Mouse (Mus musculus): ENCODE data around the gene Khdc1b. TPM values are rescaled to one million over a fixed set of nuclear protein-coding genes. Genes with fewer than 3 reads are reported as not detected.
"Not testable (repeated sequence)": the region's sequence is repeated elsewhere in the genome, so short reads cannot be mapped to it uniquely, and the experiment has no call there.

Gene Khdc1b
- total RNA-seq (2021): not detected

DNA sequence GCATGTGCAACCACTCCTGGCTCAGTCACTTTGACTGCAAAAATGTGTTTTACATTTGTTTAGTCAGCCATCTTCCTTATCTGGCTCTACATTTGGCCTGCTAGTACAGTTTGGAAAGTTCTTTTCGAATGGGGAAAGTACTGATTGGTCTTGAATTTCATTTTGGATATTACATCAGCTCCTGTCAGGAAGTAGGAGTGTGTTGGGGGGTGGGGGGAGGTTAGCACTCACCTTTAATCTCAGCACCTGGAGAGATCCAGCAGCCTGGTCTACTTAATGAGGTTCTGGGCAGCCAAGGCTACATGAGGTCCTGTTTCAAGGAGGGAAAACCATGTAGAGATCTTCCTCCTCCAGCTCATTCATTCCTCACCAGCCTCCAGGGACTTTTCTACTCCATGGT, at the start of gene Khdc1b:
Khdc1b (plus strand) TSS at position 301 of the 400 bp plus-strand sequence.
- DNase-seq (ENCODE audit: low spot score in 2 of 2): no peak
- intact Hi-C loops (cut with DNase I): no loop called here

- DNase-seq (ENCODE audit: low spot score in 2 of 2): no peak
- intact Hi-C loops (cut with DNase I): no loop called here
These were observed 47.5 kb upstream of the Khdc1b start for GRCm38 (mm10) chr1:21335836-21336235.

DNA sequence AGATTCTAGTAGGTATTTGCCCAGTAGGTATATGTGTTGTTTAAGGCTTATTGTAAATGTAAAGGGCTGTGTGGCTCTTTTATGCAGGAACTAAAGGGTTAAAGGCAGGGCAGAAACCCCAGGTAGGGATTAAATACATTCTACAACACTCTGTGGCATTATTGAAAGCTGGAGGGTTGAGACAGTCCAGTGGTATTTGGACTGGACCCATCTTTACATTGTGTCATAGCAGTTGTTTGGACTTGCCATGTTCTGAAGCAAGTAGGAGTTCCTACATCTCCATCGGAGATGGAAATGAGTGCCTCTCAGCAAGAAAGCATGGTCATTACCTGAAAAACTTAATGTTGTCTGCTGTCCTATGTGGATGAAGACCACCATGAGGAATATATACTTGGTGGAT, 42.6 kb upstream of the Khdc1b start:
- no peak for DNase-seq (ENCODE audit: low spot score in 2 of 2)
- intact Hi-C loops (cut with DNase I): loop anchor here (10.0 kb wide), 3 partner anchors 66 to 406 kb away; no protein-coding TSS in a partner anchor

DNA sequence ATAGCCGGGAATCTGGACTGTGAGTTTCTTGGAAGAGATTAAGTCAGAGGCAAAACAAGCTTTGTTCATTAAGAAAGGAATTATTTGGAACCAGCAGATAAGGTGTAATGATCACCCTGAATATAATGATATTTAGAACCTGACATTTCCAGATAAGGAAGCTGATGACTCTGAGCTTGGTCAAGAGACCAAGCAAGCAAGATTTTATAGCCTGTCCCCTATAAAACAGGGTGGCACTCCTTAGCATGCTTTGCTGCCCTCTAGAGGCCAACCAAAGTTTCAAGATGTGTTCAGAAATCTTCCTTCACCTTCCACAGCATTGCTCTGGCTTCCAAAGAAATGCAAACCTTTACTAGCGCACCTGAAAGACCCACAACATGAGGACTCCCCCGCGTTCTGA, 39.1 kb upstream of the Khdc1b start:
- peak; percentile 39 to 67 for DNase-seq (ENCODE audit: low spot score in 2 of 2)
- intact Hi-C loops (cut with DNase I): loop anchor here (2.0 to 10.0 kb wide), 4 partner anchors 69 to 409 kb away; partner anchors contain the start of gene Tmem14a

GRCm38 (mm10) chr1:21344752-21345151, 38.6 kb upstream of the Khdc1b start:
- not testable (repeated sequence) for DNase-seq (ENCODE audit: low spot score in 2 of 2)
- intact Hi-C loops (cut with DNase I): loop anchor here (2.0 to 10.0 kb wide), 4 partner anchors 70 to 410 kb away; partner anchors contain the start of gene Tmem14a

DNA sequence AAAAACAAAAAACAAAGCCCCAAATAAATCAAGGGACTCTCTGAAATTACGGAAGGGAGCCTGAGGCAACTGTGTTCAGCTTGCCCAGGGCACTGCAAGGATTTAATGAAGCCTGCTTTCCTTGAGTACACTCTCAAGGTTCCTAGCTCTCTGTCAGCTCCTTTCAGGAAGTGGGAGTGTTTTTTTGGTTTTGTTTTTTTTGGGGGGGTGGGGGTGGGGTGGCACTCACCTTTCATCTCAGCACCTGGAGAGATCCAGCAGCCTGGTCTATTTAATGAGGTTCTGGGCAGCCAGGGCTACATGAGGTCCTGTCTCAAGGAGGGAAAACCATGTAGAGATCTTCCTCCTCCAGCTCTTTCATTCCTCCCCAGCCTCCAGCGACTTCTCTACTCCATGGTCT, 34.0 kb upstream of the Khdc1b start, which contains the start of gene Khdc1a:
Khdc1a (plus strand) TSS at position 301 of the 400 bp plus-strand sequence.
- intact Hi-C loops (cut with DNase I): loop anchor here (10.0 kb wide), 3 partner anchors 75 to 415 kb away; no protein-coding TSS in a partner anchor
- DNase-seq (ENCODE audit: low spot score in 2 of 2): no peak

DNA sequence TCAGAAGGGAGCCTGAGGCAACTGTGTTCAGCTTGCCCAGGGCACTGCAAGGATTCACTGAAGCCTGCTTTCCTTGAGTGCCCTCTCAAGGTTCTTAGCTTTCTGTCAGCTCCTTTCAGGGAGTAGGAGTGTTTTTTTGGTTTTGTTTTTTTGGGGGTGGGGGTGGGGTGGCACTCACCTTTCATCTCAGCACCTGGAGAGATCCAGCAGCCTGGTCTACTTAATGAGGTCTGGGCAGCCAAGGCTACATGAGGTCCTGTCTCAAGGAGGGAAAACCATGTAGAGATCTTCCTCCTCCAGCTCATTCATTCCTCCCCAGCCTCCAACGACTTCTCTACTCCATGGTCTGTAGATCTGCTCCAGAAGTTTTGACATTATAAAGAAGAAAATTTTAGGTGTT, 15.3 kb upstream of the Khdc1b start, which contains the start of gene Khdc1c:
Khdc1c (plus strand) TSS at position 301 of the 400 bp plus-strand sequence.
- intact Hi-C loops (cut with DNase I); DNase-seq (ENCODE audit: low spot score in 2 of 2): not testable (repeated sequence)

DNA sequence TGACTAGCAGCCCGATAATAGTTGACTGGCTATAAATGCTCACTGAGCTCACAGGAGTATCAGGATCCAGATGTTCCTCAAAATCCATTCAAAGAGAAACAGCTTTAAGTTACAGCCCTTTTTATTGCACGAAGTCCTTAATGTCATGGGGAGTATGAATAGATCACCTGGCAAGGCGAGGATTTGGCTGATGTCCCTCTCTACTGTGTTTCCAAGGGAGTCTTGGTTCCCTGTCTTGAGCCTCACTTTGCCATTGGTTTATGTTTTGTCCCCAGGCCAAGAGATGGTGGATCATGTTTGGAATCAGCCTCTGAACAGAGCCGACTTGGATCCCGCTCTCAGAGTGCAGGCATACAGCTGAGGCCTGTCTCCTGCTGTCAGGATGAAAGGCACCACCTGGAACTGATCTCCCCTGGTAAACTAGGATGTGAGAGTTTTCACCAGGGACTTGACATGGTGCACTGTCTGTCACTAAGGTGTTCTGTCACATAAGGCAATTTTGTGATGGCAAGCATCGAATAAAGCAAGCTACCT, 7.8 kb downstream of the Khdc1b start:
- intact Hi-C loops (cut with DNase I): no loop called here
- no peak for DNase-seq (ENCODE audit: low spot score in 2 of 2)

- intact Hi-C loops (cut with DNase I): no loop called here
- DNase-seq (ENCODE audit: low spot score in 2 of 2): no peak
These were observed 19.4 kb downstream of the Khdc1b start for GRCm38 (mm10) chr1:21402804-21403203.

DNA sequence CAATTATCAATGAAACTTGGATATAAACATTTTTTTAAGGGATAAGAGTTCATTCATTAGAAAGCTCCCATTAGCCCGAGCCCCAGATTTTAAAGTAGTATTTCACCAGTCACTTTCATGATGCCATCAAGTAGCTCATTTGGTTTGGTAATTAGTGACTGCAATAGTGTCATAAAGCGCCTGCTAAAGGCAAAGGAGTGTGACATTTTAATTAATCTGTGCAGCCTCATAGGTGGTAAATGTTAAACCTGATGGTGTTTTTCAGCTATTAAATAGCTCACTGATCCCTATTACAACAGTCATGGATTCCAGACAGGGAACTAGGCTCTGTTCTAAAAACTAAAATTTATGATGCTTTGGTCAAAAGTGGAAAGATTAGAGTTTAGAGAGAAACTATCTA, 23.9 kb downstream of the Khdc1b start:
- no peak for DNase-seq (ENCODE audit: low spot score in 2 of 2)
- intact Hi-C loops (cut with DNase I): no loop called here

- peak; percentile 79 to 87 for DNase-seq (ENCODE audit: low spot score in 2 of 2)
- intact Hi-C loops (cut with DNase I): loop anchor here (2.0 to 10.0 kb wide), 4 partner anchors 273 to 857 kb away; partner anchors contain the start of gene Kcnq5
These were observed 28.2 kb downstream of the Khdc1b start for GRCm38 (mm10) chr1:21411331-21412196.

DNA sequence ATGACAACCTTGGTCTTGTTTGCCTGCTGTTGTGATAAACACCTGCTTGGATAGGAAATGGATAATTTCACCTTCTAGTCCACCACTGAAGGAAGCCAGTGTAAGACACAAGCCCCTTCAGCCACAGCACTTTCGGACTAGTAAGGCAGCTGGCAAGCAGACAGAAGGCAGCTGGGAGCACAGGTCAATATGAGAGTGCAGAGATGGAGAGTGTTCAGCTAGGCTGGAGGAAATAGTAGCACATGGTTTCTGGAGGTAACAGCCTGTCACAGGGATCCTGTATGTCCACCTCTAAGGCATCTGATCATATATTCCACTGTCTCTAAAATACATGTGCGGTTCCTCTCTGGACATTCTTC, 28.8 kb downstream of the Khdc1b start:
- intact Hi-C loops (cut with DNase I): loop anchor here (10.0 kb wide), 1 partner anchor 273 kb away; no protein-coding TSS in a partner anchor
- DNase-seq (ENCODE audit: low spot score in 2 of 2): no peak

GRCm38 (mm10) chr1:21419370-21419769, 36.0 kb downstream of the Khdc1b start:
- intact Hi-C loops (cut with DNase I): loop anchor here (10.0 kb wide), 1 partner anchor 265 kb away; no protein-coding TSS in a partner anchor
- no peak for DNase-seq (ENCODE audit: low spot score in 2 of 2)

DNA sequence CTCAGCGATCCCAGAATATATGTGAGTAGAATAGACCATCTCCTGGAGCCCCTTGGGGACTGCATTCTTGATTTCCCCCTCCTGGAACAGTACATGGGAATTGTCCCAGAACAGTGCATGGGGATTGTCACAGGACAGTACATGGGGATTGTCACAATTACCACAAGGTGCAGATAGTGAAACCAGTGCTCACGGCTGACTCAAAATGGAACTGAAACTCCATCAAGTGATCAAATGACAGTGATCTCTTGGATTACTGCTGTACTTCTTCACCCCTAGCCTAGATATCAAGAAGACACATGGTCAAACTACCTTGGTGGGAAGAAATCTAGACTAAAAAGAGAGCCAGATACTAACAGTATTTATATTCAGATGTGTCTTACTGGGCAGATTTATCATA, 42.3 kb downstream of the Khdc1b start:
- DNase-seq (ENCODE audit: low spot score in 2 of 2): no peak
- intact Hi-C loops (cut with DNase I): no loop called here

GRCm38 (mm10) chr1:21428079-21428478, 44.7 kb downstream of the Khdc1b start:
- intact Hi-C loops (cut with DNase I): no loop called here
- no peak for DNase-seq (ENCODE audit: low spot score in 2 of 2)

DNA sequence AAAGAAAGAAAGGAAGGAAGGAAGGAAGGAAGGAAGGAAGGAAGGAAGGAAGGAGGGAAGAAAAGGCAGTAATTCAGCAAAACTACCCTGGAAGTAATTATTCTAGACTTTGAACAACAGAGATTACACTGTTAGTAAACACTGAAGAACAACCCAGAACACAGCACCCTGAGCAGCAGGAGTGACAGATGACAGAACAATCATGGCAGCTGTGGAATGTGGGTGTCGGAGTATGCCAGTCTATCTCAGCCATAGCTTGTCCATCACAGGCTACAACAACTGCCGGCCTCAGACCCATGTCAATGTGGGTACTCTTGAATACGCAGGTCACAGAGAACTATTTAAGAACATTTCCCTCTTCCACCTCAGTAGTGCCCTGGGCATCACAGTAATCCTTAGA, 48.3 kb downstream of the Khdc1b start:
- DNase-seq (ENCODE audit: low spot score in 2 of 2): no peak
- intact Hi-C loops (cut with DNase I): no loop called here

- intact Hi-C loops (cut with DNase I): no loop called here
- no peak for DNase-seq (ENCODE audit: low spot score in 2 of 2)
These were observed 51.5 kb downstream of the Khdc1b start for GRCm38 (mm10) chr1:21434853-21435252.
